Mouse (Mus musculus) ovary, postnatal 36 days (tissue): Measurements from ENCODE around the gene Il22ra2.
"Not testable (repeated sequence)": the region's sequence is repeated elsewhere in the genome, so short reads cannot be mapped to it uniquely, and the experiment has no call there.

Experiments
- DNase-seq: peaks from one replicate; pipeline ENCODE4 v3.0.0; 2022; ENCODE audit warnings: low spot score, mixed read lengths

The Il22ra2 gene

DNA sequence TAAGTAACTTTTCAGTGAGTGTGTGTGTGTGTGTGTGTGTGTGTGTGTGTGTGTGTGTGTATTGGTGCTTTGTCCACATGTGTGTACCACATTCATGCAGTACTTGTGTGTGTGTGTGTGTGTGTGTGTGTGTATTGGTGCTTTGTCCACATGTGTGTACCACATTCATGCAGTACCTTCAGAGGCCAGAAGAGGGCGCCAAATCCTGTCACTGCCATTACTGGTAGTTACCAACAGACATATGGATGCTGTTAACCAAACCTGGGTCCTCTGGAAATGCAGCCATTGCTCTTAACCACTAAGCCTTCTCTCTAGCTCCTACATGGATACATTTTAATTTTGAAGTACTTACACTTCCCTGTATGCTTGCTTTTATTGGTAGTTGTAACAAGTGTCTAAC is 20.3 kb upstream of the Il22ra2 start:
- DNase-seq, result not testable (repeated sequence)

DNA sequence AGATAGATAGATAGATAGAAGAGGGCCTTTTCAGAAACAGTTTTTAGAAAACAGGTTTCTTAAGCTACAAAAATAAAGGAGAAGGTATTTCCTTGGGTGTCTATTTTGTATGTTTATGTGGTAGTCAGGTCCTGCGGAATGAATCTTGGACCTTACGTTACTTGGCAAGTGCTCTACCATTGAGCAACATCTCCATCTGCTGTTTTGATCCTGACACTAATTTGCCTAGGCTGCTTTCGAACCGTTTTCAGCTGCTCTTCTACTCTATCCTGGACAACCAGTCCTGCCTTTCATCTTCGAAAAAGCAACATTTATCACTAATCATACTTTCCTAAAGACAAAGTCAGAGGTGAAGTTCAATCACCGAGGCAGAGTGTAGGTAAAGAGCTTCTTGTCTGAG is 18.6 kb upstream of the Il22ra2 start:
- no peak for DNase-seq

DNA sequence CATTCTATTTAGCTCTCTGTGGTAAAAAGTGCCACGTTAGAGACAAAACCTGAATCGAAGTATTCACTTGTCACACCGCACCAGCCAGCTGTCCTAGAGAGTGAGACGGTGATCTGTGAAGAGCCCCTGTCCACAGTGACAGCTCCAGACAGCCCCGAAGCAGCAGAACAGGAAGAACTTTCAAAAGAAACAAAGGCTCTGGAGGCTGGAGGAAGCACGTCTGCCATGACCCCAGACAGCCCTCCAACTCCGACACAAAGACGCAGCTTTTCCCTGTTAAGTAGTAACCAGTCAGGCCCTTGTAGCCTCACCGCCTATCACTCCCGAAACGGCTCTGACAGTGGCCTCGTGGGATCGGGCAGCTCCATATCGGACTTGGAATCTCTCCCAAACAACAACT is 12.7 kb upstream of the Il22ra2 start:
- DNase-seq, result no peak

DNA sequence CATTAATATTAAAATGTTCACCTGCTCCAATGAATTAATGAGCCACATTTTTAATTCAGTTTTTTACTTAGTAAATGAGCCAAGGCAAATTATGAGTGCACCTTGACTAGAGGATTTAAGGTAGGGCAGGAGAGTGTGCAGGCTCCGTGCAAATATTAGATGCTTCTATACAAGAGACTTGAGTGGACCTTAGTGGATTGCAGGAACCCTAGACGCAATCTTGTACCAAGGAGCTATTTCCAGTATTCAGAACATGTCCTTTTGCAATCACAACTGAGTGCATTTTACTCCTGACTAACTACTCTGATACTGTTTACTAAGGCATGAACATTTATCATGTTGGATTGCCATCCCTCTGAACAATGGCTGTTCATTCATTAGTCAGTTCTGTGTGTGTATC is 10.2 kb upstream of the Il22ra2 start:
- no peak for DNase-seq

DNA sequence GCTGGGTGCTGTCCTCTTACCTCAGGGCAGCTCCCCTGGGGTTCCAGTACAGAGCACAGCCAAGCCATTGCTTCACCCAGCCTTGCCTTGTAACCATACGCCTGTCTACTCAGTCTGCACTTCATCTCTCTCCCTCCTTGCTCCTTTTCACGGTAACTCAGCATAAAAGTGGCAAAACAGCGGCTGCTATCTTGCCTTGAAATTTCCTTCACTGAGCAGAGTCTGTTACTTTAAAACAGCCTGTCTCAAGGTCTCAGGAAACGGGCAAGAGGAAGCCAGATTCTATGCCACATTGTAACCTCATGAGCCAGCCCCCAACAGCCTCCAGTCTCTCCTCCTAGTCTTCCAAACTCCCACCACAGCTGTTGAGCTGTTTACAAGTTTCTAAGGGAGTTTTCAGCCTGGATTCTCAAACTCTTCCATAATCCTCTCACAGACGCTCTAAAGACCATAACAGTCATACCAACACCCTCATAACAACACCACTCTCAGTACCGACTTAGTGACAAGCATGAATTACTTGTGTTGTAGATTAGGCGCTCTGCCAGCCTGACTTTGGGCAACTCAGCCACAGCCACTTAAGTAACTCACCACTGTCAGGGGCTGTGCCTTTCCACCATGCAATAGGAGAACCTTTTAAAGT is 8.6 kb upstream of the Il22ra2 start:
- no peak for DNase-seq

DNA sequence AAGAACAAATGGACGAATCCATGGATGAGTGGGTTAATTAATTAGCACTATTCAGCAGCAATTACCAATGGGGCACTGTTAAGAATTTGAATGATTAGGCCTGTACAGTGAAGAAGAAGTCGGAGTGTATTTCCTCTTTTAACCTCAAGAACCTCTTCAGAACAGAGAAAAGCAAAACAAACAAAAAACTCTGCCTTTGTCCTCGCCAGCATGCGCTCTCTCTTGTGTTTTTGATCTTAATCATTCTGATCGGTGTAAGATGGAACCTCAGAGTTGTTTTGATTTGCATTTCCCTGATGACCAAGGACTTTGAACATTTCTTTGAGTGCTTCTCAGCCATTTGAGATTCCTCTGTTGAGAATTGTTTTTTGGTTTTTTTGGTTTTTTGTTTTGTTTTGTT is 2.1 kb upstream of the Il22ra2 start:
- DNase-seq, result no peak

DNA sequence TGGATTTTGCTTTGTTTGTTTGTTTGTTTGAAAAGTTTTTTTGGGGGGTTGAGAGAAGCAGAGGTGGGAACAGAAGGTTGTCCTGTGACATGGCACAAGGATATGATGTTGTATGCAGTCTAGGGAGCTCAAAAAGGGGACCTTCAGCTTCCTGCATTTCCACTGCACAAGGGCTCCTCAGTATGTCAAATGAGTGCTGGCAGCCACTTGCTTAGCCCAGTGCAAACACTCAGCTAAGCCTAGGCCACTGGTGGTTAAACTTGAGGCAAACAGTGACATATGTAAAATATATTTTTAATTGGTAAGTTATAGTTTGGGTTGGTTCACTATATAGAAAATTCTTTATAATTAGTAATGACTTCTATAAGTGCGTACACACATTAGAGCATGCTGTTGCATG is 2.8 kb downstream of the Il22ra2 start:
- DNase-seq, result no peak

DNA sequence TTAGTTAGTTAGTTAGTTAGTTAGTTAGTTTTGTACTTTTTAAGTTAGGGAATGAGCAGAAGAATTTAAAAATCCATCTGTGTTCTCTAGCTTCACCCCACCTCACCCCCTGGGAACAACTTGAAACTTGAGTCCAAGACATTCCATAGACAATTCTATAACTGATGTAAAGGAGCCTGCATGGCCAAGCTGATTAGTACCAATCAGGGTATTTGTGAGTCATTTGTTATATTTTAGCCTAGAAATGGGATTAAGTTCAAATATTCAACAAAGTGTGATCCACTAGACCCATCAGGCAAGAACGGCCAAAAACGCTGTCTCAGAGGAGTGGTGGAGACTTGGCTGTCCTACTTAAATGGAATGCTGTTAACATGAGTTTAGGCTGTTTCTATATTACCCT is 5.5 kb downstream of the Il22ra2 start:
- no peak for DNase-seq

DNA sequence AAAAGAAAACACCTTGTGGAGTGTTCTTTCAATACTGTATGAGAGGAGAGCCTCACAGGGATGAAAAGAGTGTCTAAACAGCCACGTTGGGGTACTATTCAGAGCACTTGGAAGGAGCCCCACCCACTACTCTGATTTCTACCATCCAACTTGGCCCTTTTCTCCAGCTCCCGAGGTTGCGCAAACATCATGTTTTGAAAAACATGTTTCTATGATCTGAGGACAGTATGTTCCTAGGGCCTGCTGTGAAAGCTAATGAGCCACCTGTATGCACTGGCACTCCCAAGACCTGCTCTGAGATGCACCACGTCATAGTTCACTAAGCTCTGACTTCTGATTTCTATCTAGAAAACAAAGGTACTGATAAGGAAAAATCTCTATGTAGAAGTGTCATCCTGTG is 6.0 kb downstream of the Il22ra2 start:
- no peak for DNase-seq

DNA sequence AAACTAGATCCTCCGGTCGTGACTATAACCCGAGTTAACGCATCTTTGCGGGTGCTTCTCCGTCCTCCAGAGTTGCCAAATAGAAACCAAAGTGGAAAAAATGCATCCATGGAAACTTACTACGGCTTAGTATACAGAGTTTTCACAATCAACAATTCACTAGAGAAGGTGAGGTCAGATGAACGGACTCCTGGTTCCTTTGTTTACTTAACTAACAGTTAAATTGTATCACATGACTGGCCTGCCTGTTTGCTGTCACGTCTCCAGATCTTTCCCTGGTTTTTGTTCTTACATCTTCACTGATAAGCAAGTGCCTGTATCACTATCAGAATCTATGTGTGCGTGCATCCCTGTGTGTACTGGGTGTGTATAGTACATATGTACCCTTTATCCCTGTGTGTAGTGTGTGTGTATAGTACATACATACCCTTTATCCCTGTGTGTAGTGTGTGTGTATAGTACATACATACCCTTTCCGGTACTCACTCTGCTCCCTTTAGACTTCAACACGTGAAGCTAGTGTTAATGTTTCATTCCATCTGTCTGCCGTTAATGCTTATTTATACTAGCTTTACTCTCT is 9.9 kb downstream of the Il22ra2 start:
- DNase-seq, result no peak

DNA sequence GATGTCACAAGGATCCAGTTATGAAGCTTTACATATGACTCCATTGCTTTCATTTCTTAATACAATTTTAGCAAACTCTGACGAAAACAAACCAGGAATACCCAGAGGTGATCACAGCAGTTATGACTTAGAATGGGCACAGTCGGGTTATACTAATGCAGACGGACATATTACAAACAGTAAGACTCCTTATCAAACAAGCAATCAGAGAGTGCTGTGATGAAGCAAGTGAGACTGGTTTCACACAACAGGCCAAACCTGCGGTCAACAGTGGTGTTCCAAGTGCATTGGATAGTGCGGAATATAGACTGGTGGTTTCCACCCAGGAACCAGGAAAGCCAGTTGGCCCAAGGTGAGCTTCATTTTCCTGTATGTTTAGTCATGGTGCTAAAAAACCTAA is 17.1 kb downstream of the Il22ra2 start:
- no peak for DNase-seq

DNA sequence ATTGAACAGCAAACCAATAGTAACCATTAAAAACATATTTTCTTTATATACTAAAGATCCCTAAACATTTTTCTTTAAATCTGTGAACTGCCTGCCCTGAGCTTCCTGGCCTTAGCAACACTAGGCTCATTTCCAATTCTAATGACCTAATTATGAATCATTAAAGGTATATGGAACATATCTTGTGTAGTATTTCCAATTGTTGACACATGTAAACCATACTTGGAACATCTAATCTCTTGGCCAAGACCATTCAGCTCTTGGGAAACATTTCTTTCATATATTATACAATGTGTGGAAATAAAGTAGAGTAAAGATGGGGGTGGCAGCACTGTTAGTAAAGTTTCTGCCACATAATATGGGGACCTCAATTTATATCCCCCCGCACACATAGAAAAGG is 17.8 kb downstream of the Il22ra2 start:
- no peak for DNase-seq

DNA sequence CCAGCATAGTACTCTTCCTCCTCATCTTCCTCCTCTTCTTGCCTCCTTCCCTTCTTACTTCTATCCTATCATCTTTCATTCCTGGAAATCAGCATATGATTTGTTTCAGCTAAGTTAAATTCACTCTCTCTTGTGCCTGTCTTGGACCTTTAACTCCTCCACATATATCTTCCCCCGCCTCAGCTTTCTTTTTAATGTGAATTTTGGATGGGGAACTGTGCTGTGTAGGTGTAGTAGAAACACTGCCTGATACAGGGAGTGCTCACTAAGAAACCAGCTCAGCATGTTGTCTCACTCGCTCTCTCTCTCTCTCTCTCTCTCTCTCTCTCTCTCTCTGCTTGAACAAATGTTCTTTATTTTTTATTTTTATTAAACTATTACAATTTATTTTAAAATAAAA is 23.3 kb downstream of the Il22ra2 start:
- no peak for DNase-seq

DNA sequence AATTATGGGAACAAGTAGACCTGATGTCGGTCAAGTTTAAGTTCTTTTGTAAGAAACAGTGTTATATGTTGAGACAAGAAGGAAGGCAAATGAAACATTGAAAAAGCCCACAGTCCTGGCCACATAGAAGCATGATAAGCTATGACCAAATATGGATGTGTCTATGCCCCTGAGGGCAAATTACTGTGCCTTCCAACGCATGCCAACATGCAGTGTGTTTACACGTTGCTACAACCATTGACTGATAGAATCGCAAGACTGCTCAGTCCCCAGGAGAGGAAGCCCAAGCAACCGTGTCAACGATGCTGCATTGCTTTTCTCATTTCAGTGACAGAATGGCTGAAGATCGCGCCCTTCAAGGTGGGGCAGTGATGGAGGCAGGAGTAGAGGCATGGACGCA is 35.6 kb downstream of the Il22ra2 start:
- DNase-seq, result no peak

DNA sequence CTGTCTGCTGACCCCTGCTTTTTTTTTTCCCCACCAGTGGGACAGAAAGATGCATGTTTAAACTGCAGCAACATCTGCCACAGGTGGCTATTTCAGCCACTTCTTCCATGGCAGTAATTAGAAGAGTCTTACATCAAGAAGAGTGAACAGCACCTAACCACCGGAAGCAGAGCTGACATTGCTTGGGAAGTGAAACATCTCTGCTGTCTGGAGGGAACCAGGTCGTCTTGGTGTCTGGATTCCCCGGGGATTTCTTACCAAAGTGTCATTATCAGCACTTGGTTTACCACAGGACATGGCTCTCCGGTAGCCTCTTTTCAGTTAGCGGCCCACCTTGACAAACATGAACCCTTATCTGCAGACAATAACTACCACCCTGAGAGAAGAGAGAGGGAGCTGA is 38.2 kb downstream of the Il22ra2 start:
- DNase-seq, result no peak

DNA sequence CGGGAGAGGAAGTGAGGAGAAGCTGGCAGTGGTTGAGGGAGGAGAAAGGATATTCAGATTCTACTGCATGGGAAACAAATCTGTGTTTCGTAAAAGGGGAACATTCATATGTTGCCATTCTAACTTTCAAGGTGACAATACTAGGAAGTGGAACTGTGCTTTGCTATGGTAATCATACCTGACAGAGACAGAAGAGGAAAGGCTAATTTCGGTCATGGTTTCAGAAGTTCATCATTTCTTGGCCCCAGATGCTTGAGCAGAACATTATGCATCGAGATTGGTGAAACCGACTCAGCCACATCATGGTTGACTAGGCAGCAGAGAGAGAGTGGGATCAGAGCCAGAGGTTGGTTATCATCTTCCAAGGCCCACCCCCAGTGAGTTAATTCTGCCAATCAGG is 47.2 kb downstream of the Il22ra2 start:
- DNase-seq, result no peak

DNA sequence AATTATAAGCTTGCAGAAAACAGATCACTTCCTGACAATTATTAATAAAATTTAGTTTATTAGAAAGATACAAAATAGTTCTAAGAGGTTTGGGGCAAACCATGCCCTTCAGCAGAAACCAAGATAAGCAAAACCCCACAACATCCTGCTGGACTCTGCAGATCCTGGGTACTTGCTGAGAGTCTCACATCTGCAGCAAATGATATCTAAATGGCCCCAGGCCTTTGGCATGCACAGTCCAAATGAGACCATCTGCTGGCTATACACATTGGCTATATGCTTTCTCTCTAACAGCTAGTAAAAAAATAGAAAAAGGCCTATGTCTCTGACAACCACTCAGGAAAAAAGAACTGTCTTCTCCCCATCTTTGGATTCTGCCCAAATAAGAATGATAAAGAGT is 50.2 kb downstream of the Il22ra2 start:
- no peak for DNase-seq

DNA sequence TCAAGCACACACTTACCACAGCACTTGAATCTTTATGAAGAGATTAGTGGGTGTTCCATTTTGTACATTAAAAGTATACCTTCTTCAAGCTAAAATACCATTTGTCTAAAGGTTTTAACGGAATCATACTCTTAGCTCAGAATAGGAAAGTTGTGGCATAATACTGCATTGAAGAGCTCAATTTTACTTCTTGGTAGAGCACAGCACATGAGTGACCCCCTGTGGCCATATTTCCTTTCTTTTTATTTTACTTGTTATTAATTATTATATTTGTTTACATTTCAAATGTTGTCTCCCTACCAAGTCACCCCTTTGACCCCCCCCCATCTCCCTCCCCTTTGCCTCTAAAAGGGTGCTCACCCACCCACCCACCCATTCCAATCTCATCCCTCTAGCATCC is 51.3 kb downstream of the Il22ra2 start:
- DNase-seq, result no peak
